Mouse (Mus musculus): ENCODE measurements around the gene Gm3371. TPM values are rescaled to one million over a fixed set of nuclear protein-coding genes. Genes with fewer than 3 reads are reported as not detected.
"Not testable (repeated sequence)": the region's sequence is repeated elsewhere in the genome, so short reads cannot be mapped to it uniquely, and the experiment has no call there.

Gm3371 gene
- not detected in 2 replicates for polyA plus RNA-seq (2015; fragmentation: Nextera tagmentation; extraction: Ambion mirVana)

DNA sequence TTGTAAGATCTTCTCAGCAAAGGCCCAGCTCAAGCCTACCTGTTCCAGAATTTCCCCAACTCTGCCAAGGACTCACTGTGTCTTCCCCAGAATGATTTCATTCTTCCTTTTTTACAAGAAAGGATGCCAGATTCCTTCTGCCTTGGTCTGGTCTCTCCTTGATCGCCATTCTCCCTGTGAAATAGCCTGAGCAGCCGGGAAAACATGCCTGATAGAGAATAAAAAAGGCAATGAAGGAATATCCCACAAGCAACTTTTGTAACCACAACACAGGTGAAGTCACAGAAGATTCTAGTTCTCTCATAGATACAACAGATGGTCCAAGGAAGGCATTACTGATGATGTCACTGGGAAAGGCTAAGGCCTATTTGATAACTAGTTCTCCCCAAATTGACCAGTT lies at the start of gene Gm3371:
Gene Gm3371, minus strand, starts transcription at position 101 of the 400 bp plus-strand sequence.
- ATAC-seq (ENCODE audit: low read depth); H3K27me3 ChIP-seq (ENCODE audit: control insufficient read depth, insufficient read depth, low read depth, low read length); H3K4me2 ChIP-seq (ENCODE audit: low read depth, low read length); H3K27ac ChIP-seq (ENCODE audit: low read length); H3K4me3 ChIP-seq (ENCODE audit: low read depth, low read length); H3K36me3 ChIP-seq (ENCODE audit: control insufficient read depth, insufficient read depth); H3K9me3 ChIP-seq (replicated peaks; ENCODE audit: control insufficient read depth, low read length); H3K4me1 ChIP-seq (ENCODE audit: control insufficient read depth, low read depth, low read length); H3K9ac ChIP-seq (ENCODE audit: low read depth, low read length): not testable (repeated sequence)
- no CpG with 5 or more reads among the region's 2 CpGs for WGBS (ENCODE audit: insufficient replicate concordance)

DNA sequence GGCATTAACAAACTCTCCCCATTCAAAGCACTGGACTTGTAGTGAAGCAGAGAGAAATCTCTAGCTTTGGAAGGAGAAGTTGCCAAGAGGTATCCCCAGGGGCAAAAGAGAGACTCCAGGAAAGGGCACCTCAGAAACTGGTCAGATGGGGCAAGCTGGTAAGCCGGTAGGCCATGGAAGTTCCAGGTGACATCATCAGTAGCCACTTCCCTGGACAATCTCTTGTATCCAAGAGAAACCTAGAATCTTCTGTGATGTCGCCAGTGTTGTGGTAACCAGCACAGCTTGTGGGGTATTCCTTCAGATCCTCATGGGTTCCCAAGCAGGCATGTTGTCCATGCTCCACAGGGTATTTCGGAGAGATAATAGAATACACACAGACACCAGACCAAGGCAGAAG lies 22.8 kb upstream of the Gm3371 start, which contains the start of gene Gm8232:
Gene Gm8232, plus strand, starts transcription at position 301 of the 400 bp plus-strand sequence.
- not testable (repeated sequence) for H3K27ac ChIP-seq (ENCODE audit: low read length); H3K36me3 ChIP-seq (ENCODE audit: control insufficient read depth, insufficient read depth); H3K9ac ChIP-seq (ENCODE audit: low read depth, low read length); H3K4me3 ChIP-seq (ENCODE audit: low read depth, low read length); H3K9me3 ChIP-seq (replicated peaks; ENCODE audit: control insufficient read depth, low read length); ATAC-seq (ENCODE audit: low read depth); H3K4me2 ChIP-seq (ENCODE audit: low read depth, low read length); H3K4me1 ChIP-seq (ENCODE audit: control insufficient read depth, low read depth, low read length); H3K27me3 ChIP-seq (ENCODE audit: control insufficient read depth, insufficient read depth, low read depth, low read length)
- WGBS (ENCODE audit: insufficient replicate concordance), result 56% methylated on average over 3 of the region's 3 CpGs

DNA sequence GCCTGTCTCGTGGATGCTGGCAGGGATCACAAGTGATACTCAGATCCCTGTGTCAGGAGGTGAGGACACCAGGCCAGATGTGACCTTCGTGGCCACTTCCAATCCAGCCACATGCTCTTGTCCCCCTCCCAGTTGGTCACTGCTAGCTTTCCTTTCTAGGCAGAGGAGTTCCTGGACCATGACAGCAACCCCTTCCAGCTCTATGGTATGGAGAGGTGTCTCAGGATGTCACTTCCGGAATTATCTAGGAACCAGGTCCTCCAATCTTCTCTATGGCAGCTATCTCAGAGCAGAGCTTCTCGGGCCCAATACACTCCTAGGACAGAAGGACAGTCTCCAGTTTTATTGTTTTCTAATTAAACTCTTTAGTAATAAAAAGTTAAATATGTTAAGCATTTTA lies 26.3 kb downstream of the Gm3371 start:
- H3K4me3 ChIP-seq (ENCODE audit: low read depth, low read length); H3K4me2 ChIP-seq (ENCODE audit: low read depth, low read length): not testable (repeated sequence)

DNA sequence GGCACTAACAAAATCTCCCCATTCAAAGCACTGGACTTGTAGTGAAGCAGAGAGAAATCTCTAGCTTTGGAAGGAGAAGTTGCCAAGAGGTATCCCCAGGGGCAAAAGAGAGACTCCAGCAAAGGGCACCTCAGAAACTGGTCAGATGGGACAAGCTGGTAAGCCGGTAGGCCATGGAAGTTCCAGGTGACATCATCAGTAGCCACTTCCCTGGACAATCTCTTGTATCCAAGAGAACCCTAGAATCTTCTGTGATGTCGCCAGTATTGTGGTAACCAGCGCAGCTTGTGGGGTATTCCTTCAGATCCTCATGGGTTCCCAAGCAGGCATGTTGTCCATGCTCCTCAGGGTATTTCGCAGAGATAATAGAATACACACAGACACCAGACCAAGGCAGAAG lies 45.4 kb downstream of the Gm3371 start, which contains the start of gene Gm8229:
Gene Gm8229, plus strand, starts transcription at position 301 of the 400 bp plus-strand sequence.
- WGBS (ENCODE audit: insufficient replicate concordance), result 60% methylated on average over 4 of the region's 4 CpGs
- not testable (repeated sequence) for H3K4me3 ChIP-seq (ENCODE audit: low read depth, low read length); H3K36me3 ChIP-seq (ENCODE audit: control insufficient read depth, insufficient read depth); H3K27me3 ChIP-seq (ENCODE audit: control insufficient read depth, insufficient read depth, low read depth, low read length); H3K4me2 ChIP-seq (ENCODE audit: low read depth, low read length); H3K27ac ChIP-seq (ENCODE audit: low read length); H3K9ac ChIP-seq (ENCODE audit: low read depth, low read length); H3K4me1 ChIP-seq (ENCODE audit: control insufficient read depth, low read depth, low read length); H3K9me3 ChIP-seq (replicated peaks; ENCODE audit: control insufficient read depth, low read length); ATAC-seq (ENCODE audit: low read depth)

More for the DNA sequence above, 26.3 kb downstream of the Gm3371 start:
- H3K9me3 ChIP-seq (replicated peaks; ENCODE audit: control insufficient read depth, low read length); H3K9ac ChIP-seq (ENCODE audit: low read depth, low read length); ATAC-seq (ENCODE audit: low read depth); H3K27ac ChIP-seq (ENCODE audit: low read length); H3K27me3 ChIP-seq (ENCODE audit: control insufficient read depth, insufficient read depth, low read depth, low read length); H3K36me3 ChIP-seq (ENCODE audit: control insufficient read depth, insufficient read depth); H3K4me1 ChIP-seq (ENCODE audit: control insufficient read depth, low read depth, low read length): not testable (repeated sequence)
- WGBS (ENCODE audit: insufficient replicate concordance), result 51% methylated on average over 3 of the region's 4 CpGs

DNA sequence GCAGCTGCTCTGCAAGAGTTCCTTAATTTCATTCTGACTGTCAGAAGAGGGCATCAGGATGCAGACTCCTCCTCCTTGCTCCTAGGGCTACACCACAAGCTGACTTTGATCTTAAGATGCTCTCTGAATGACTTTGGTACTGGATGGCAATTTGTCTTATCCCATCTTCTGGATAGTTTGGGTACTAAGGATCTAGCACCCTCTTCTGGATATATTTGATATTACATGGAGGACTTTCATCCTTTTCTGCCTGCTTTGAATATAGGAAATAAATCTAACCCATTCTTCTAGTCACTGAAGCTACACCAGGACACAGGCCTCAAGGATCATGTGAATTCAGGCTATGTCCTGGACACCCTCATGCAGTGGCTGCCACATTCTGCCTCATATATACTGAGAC lies 48.2 kb downstream of the Gm3371 start:
- H3K36me3 ChIP-seq (ENCODE audit: control insufficient read depth, insufficient read depth); H3K4me3 ChIP-seq (ENCODE audit: low read depth, low read length); H3K9ac ChIP-seq (ENCODE audit: low read depth, low read length); H3K4me1 ChIP-seq (ENCODE audit: control insufficient read depth, low read depth, low read length); ATAC-seq (ENCODE audit: low read depth); H3K27ac ChIP-seq (ENCODE audit: low read length); H3K9me3 ChIP-seq (replicated peaks; ENCODE audit: control insufficient read depth, low read length); H3K27me3 ChIP-seq (ENCODE audit: control insufficient read depth, insufficient read depth, low read depth, low read length); H3K4me2 ChIP-seq (ENCODE audit: low read depth, low read length): not testable (repeated sequence)

DNA sequence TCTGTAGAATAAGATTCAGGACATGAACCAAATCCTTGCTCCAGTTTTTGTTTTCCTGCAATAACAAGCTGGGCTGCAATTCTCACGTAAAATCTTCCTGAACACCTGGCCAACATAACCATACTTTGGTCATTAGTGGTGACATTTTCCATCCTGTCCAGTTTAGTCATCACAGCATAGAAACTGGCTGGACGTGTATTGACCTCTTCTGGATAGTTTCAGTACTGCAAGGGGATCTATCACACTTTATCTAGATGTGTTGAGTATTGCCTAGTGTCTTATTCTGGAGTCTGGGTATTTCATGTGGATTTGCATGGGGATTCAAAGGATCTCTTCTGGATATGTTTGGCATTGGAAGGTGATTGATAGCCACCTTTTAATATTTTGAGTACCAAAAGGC lies 49.1 kb downstream of the Gm3371 start:
- H3K4me3 ChIP-seq (ENCODE audit: low read depth, low read length); H3K9me3 ChIP-seq (replicated peaks; ENCODE audit: control insufficient read depth, low read length); ATAC-seq (ENCODE audit: low read depth); H3K27ac ChIP-seq (ENCODE audit: low read length); H3K36me3 ChIP-seq (ENCODE audit: control insufficient read depth, insufficient read depth); H3K4me2 ChIP-seq (ENCODE audit: low read depth, low read length); H3K4me1 ChIP-seq (ENCODE audit: control insufficient read depth, low read depth, low read length); H3K27me3 ChIP-seq (ENCODE audit: control insufficient read depth, insufficient read depth, low read depth, low read length); H3K9ac ChIP-seq (ENCODE audit: low read depth, low read length): not testable (repeated sequence)
- 38% methylated on average over 2 of the region's 2 CpGs for WGBS (ENCODE audit: insufficient replicate concordance)

Other genes starting within 250 kb of the Gm3371 start
- gene Gm8212, start 213.0 kb downstream of the Gm3371 start, polyA plus RNA-seq (2015; fragmentation: Nextera tagmentation; extraction: Ambion mirVana), result not detected in 2 replicates
- not detected in 2 replicates for gene 4930503E14Rik, start 197.4 kb downstream of the Gm3371 start, polyA plus RNA-seq (2015; fragmentation: Nextera tagmentation; extraction: Ambion mirVana)
- gene Gm8220, start 125.1 kb downstream of the Gm3371 start, polyA plus RNA-seq (2015; fragmentation: Nextera tagmentation; extraction: Ambion mirVana), result not detected in 2 replicates
- gene Gm5930, start 72.1 kb downstream of the Gm3371 start, polyA plus RNA-seq (2015; fragmentation: Nextera tagmentation; extraction: Ambion mirVana), result not detected in 2 replicates
- gene Gm8229, start 45.3 kb downstream of the Gm3371 start, polyA plus RNA-seq (2015; fragmentation: Nextera tagmentation; extraction: Ambion mirVana), result not detected in 2 replicates
- gene Gm8232, start 22.9 kb upstream of the Gm3371 start, polyA plus RNA-seq (2015; fragmentation: Nextera tagmentation; extraction: Ambion mirVana), result not detected in 2 replicates
- not detected in 2 replicates for gene BC061237, start 81.8 kb upstream of the Gm3371 start, polyA plus RNA-seq (2015; fragmentation: Nextera tagmentation; extraction: Ambion mirVana)
- gene Gm17093, start 107.6 kb upstream of the Gm3371 start, polyA plus RNA-seq (2015; fragmentation: Nextera tagmentation; extraction: Ambion mirVana), result not detected in 2 replicates
- not detected in 2 replicates for gene Gm8247, start 172.5 kb upstream of the Gm3371 start, polyA plus RNA-seq (2015; fragmentation: Nextera tagmentation; extraction: Ambion mirVana)
- gene Gm5624, start 217.2 kb upstream of the Gm3371 start, polyA plus RNA-seq (2015; fragmentation: Nextera tagmentation; extraction: Ambion mirVana), result not detected in 2 replicates